Mouse (Mus musculus) midbrain, postnatal 0 days (tissue): Measurements from ENCODE around the gene Rai1. TPM values are rescaled to one million over a fixed set of nuclear protein-coding genes. Genes with fewer than 3 reads are reported as not detected.
A peak's percentile ranks its signal among the peaks of the same experiment; 100 is the strongest.

Source experiments
- ATAC-seq: fragments of 200-750 bp; cut with Nextera tagmentation; 2 replicates; pipeline ENCODE4 v1.8.0; 2017; ENCODE audit warnings: moderate number of reproducible peaks, mild to moderate bottlenecking, moderate TSS enrichment, moderate library complexity; ENCODE audit not compliant: low FRiP score
- DNase-seq: peaks from one replicate; pipeline ENCODE4 v3.0.0-alpha.2; 2015; ENCODE audit warnings: low spot score
- H3K27ac ChIP-seq: fragments of 300-500 bp; sonication (generic); 2 replicates; pipeline ENCODE4 v1.5.1; 2014; ENCODE audit warnings: low read depth, mild to moderate bottlenecking, low read length, mixed read lengths
- H3K27me3 ChIP-seq: fragments of 300-500 bp; sonication (generic); 2 replicates; pipeline ENCODE4 v1.6.1; 2014; ENCODE audit warnings: low read length, control low read depth, mixed read lengths; ENCODE audit not compliant: insufficient read depth
- H3K36me3 ChIP-seq: fragments of 300-500 bp; sonication (generic); 2 replicates; pipeline ENCODE4 v1.6.1; 2014; ENCODE audit warnings: low read length, control low read depth, mixed read lengths; ENCODE audit not compliant: insufficient read depth
- H3K4me1 ChIP-seq: fragments of 300-500 bp; sonication (generic); 2 replicates; pipeline ENCODE4 v1.6.1; 2014; ENCODE audit warnings: mild to moderate bottlenecking, control low read depth, antibody characterized with exemption, low read length, mixed read lengths; ENCODE audit not compliant: insufficient read depth
- H3K4me2 ChIP-seq: fragments of 300-500 bp; sonication (generic); 2 replicates; pipeline ENCODE4 v1.6.1; 2014; ENCODE audit warnings: low read depth, mild to moderate bottlenecking, low read length, mixed read lengths; ENCODE audit not compliant: poor library complexity, severe bottlenecking
- H3K4me3 ChIP-seq: fragments of 300-500 bp; sonication (generic); 2 replicates; pipeline ENCODE4 v1.5.1; 2014; ENCODE audit warnings: low read depth, mild to moderate bottlenecking, low read length, moderate library complexity
- H3K9ac ChIP-seq: fragments of 300-500 bp; sonication (generic); replicated peaks from 2 replicates; pipeline ENCODE4 v1.6.1; 2014; ENCODE audit warnings: mild to moderate bottlenecking, low read length, moderate library complexity, mixed read lengths; ENCODE audit not compliant: poor library complexity, severe bottlenecking
- H3K9me3 ChIP-seq: fragments of 300-500 bp; sonication (generic); 2 replicates; pipeline ENCODE4 v1.6.1; 2016; ENCODE audit warnings: low read length, control low read depth
- CTCF ChIP-seq: IDR thresholded peaks from 2 replicates; pipeline ENCODE4 v1.5.1; 2016; ENCODE audit warnings: antibody characterized with exemption, mild to moderate bottlenecking
- WGBS: fragments of 180-500 bp; shearing (Covaris S2); extraction: QIAGEN DNeasy Blood & Tissue Kit; methylation state at CpG from one replicate; pipeline ENCODE4 v1.1.7; 2014; 5-methylcytosine and 5-hydroxymethylcytosine counted together
- polyA plus RNA-seq: library from polyadenylated mRNA; unstranded; fragments of >200 nt; fragmentation: Nextera tagmentation; extraction: Ambion mirVana; gene quantifications from 2 replicates; pipeline ENCODE4 v1.2.1, GENCODE M21; 2015
- total RNA-seq: library from RNA; depleted of rRNA; stranded (reverse); fragments of >200 nt; gene quantifications from 2 replicates; pipeline ENCODE4 v1.2.3, GENCODE M21; 2014

Rai1 gene
- total and polyA plus RNA-seq, 2 experiments from 2014 or later, result 22.0 to 66.8 TPM

- Histone ChIP-seq H3K9me3 (no peaks in the 10 kb centered on the region), H3K27ac (no peak overlapping the region), H3K36me3 (peaks cover 26% of the 10 kb centered on the region), H3K4me2 (no peak overlapping the region), H3K4me1 (peaks cover 3% of the 10 kb centered on the region; the same call in 1 of the 2 replicates), H3K9ac (no peak overlapping the region), H3K4me3 (no peak overlapping the region), H3K27me3 (no peaks in the 10 kb centered on the region)
- DNase-seq, result no peak
- WGBS, result 91% methylated on average over 7 of the region's 7 CpGs
- ATAC-seq, result no peak
- no peak for TF ChIP-seq CTCF
Observed at GRCm38 (mm10) chr11:60230512-60230911, 125.7 kb downstream of the Rai1 start.

- no peak overlapping the region for H3K4me3 ChIP-seq
- H3K27me3 ChIP-seq, result no peaks in the 10 kb centered on the region
- peaks cover 3% of the 10 kb centered on the region; the same call in 1 of the 2 replicates for H3K4me1 ChIP-seq
- H3K36me3 ChIP-seq, result peaks cover 32% of the 10 kb centered on the region
- H3K9me3 ChIP-seq, result no peaks in the 10 kb centered on the region
- no peak overlapping the region for H3K4me2 ChIP-seq
- WGBS, result 36% methylated on average over 3 of the region's 3 CpGs
- ATAC-seq, result no peak
- no peak overlapping the region for H3K9ac ChIP-seq
- H3K27ac ChIP-seq, result no peak overlapping the region
- peak; percentile 70 for DNase-seq
- TF ChIP-seq CTCF, result no peak
Observed at GRCm38 (mm10) chr11:60231326-60231725, 126.5 kb downstream of the Rai1 start.

- 38% methylated on average over 4 of the region's 4 CpGs for WGBS
- Histone ChIP-seq H3K36me3 (peaks cover 35% of the 10 kb centered on the region), H3K9ac (no peak overlapping the region), H3K27me3 (no peaks in the 10 kb centered on the region), H3K9me3 (no peaks in the 10 kb centered on the region), H3K4me1 (peaks cover 3% of the 10 kb centered on the region; the same call in 1 of the 2 replicates), H3K4me2 (no peak overlapping the region), H3K27ac (no peak overlapping the region), H3K4me3 (no peak overlapping the region)
- no peak for DNase-seq
- no peak for TF ChIP-seq CTCF
- ATAC-seq, result no peak
Observed at GRCm38 (mm10) chr11:60231951-60232350, 127.1 kb downstream of the Rai1 start.

GRCm38 (mm10) chr11:60232441-60233058 is 127.7 kb downstream of the Rai1 start:
- Histone ChIP-seq H3K36me3 (peaks cover 36% of the 10 kb centered on the region), H3K4me1 (peaks cover 3% of the 10 kb centered on the region; the same call in 1 of the 2 replicates), H3K4me3 (no peak overlapping the region), H3K4me2 (no peak overlapping the region), H3K9me3 (no peaks in the 10 kb centered on the region), H3K27me3 (no peaks in the 10 kb centered on the region), H3K9ac (no peak overlapping the region), H3K27ac (no peak overlapping the region)
- DNase-seq, result no peak
- ATAC-seq, result no peak
- TF ChIP-seq CTCF, result no peak
- WGBS, result 78% methylated on average over 14 of the region's 14 CpGs

- DNase-seq, result peak; percentile 54
- TF ChIP-seq CTCF, result no peak
- no peak overlapping the region for H3K4me2 ChIP-seq
- H3K4me3 ChIP-seq, result no peak overlapping the region
- no peak for ATAC-seq
- no peaks in the 10 kb centered on the region for H3K27me3 ChIP-seq
- no peak overlapping the region for H3K9ac ChIP-seq
- no peaks in the 10 kb centered on the region for H3K9me3 ChIP-seq
- H3K27ac ChIP-seq, result no peak overlapping the region
- peaks cover 3% of the 10 kb centered on the region; the same call in 1 of the 2 replicates for H3K4me1 ChIP-seq
- WGBS, result 53% methylated on average over 7 of the region's 8 CpGs
- peaks cover 31% of the 10 kb centered on the region for H3K36me3 ChIP-seq
Observed at GRCm38 (mm10) chr11:60233235-60233634, 128.4 kb downstream of the Rai1 start.

- 94% methylated on average over 5 of the region's 5 CpGs for WGBS
- no peaks in the 10 kb centered on the region for H3K27me3 ChIP-seq
- DNase-seq, result no peak
- no peak for ATAC-seq
- TF ChIP-seq CTCF, result no peak
- peaks cover 3% of the 10 kb centered on the region; the same call in 1 of the 2 replicates for H3K4me1 ChIP-seq
- H3K9ac ChIP-seq, result no peak overlapping the region
- H3K4me3 ChIP-seq, result no peak overlapping the region
- H3K36me3 ChIP-seq, result peaks cover 22% of the 10 kb centered on the region
- no peaks in the 10 kb centered on the region for H3K9me3 ChIP-seq
- no peak overlapping the region for H3K4me2 ChIP-seq
- no peak overlapping the region for H3K27ac ChIP-seq
Observed at GRCm38 (mm10) chr11:60235351-60235750, 130.5 kb downstream of the Rai1 start.
